Mouse (Mus musculus) neural tube, embryonic 13.5 days (tissue): ENCODE results near the gene Zfp874a. TPM values are rescaled to one million over a fixed set of nuclear protein-coding genes. Genes with fewer than 3 reads are reported as not detected.
"Not testable (repeated sequence)": the region's sequence is repeated elsewhere in the genome, so short reads cannot be mapped to it uniquely, and the experiment has no call there.

Experiments used
- ATAC-seq: fragments of 200-750 bp; cut with Nextera tagmentation; 2 replicates; pipeline ENCODE4 v1.8.0; 2017; ENCODE audit warnings: low read depth, mild to moderate bottlenecking, moderate TSS enrichment, moderate library complexity
- H3K27ac ChIP-seq: fragments of 300-500 bp; sonication (generic); replicated peaks from 2 replicates; pipeline ENCODE4 v1.5.1; 2015; ENCODE audit warnings: moderate library complexity, mild to moderate bottlenecking, inconsistent platforms
- H3K27me3 ChIP-seq: fragments of 300-500 bp; sonication (generic); 2 replicates; pipeline ENCODE4 v1.6.1; 2015; ENCODE audit warnings: mild to moderate bottlenecking, inconsistent platforms
- H3K36me3 ChIP-seq: fragments of 300-500 bp; sonication (generic); 2 replicates; pipeline ENCODE4 v1.6.1; 2015; ENCODE audit warnings: mild to moderate bottlenecking, inconsistent platforms
- H3K4me1 ChIP-seq: fragments of 300-500 bp; sonication (generic); replicated peaks from 2 replicates; pipeline ENCODE4 v1.6.1; 2015; ENCODE audit warnings: inconsistent platforms
- H3K4me2 ChIP-seq: fragments of 300-500 bp; sonication (generic); 2 replicates; pipeline ENCODE4 v1.6.1; 2015; ENCODE audit warnings: inconsistent platforms, mild to moderate bottlenecking, moderate library complexity
- H3K4me3 ChIP-seq: fragments of 300-500 bp; sonication (generic); 2 replicates; pipeline ENCODE4 v1.5.1; 2015; ENCODE audit warnings: mild to moderate bottlenecking, inconsistent platforms
- H3K9ac ChIP-seq: fragments of 300-500 bp; sonication (generic); 2 replicates; pipeline ENCODE4 v1.6.1; 2015; ENCODE audit warnings: moderate library complexity, mild to moderate bottlenecking, inconsistent platforms
- H3K9me3 ChIP-seq: fragments of 300-500 bp; sonication (generic); 2 replicates; pipeline ENCODE4 v1.6.1; 2016; ENCODE audit warnings: inconsistent platforms
- WGBS: fragments of 180-500 bp; shearing (Covaris S2); methylation state at CpG from one replicate; pipeline ENCODE4 v1.1.7; 2015; 5-methylcytosine and 5-hydroxymethylcytosine counted together
- polyA plus RNA-seq: library from polyadenylated mRNA; unstranded; fragments of >200 nt; fragmentation: Nextera tagmentation; extraction: Ambion mirVana; gene quantifications from 2 replicates; pipeline ENCODE4 v1.2.1, GENCODE M21; 2015

Gene Zfp874a
- polyA plus RNA-seq, 1 experiment from 2014 or later = 6.5 TPM

GRCm38 (mm10) chr13:67428116-67428515, 23.3 kb downstream of the Zfp874a start:
- Histone ChIP-seq H3K27ac (no peak overlapping the region), H3K36me3 (no peaks in the 10 kb centered on the region), H3K27me3 (no peaks in the 10 kb centered on the region), H3K4me3 (no peak overlapping the region), H3K4me2 (no peak overlapping the region), H3K9ac (no peak overlapping the region), H3K9me3 (no peaks in the 10 kb centered on the region), H3K4me1 (no peaks in the 10 kb centered on the region)
- WGBS = 73% methylated on average over 3 of the region's 3 CpGs
- ATAC-seq = no peak

GRCm38 (mm10) chr13:67425699-67426098, 25.7 kb downstream of the Zfp874a start:
- not testable (repeated sequence) for ATAC-seq, H3K27me3 ChIP-seq, H3K4me2 ChIP-seq, H3K27ac ChIP-seq, H3K4me3 ChIP-seq, H3K9ac ChIP-seq, H3K4me1 ChIP-seq, H3K36me3 ChIP-seq, H3K9me3 ChIP-seq

GRCm38 (mm10) chr13:67422532-67422931, 28.9 kb downstream of the Zfp874a start:
- H3K4me3 ChIP-seq, H3K27ac ChIP-seq, H3K9me3 ChIP-seq, H3K9ac ChIP-seq, H3K36me3 ChIP-seq, H3K4me1 ChIP-seq, H3K27me3 ChIP-seq, ATAC-seq, H3K4me2 ChIP-seq: not testable (repeated sequence)
- WGBS = 84% methylated on average over 2 of the region's 2 CpGs

GRCm38 (mm10) chr13:67421207-67421857, 30.1 kb downstream of the Zfp874a start, which contains the start of gene Zfp459:
Zfp459 (minus strand) TSS chr13:67421418.
- Histone ChIP-seq H3K9me3 (no peaks in the 10 kb centered on the region), H3K9ac (peak within 1 kb of the TSS; percentile 72), H3K4me2 (peak within 1 kb of the TSS; percentile 92), H3K4me1 (peaks cover 7% of the 10 kb centered on the region), H3K4me3 (peak within 1 kb of the TSS; percentile 65), H3K36me3 (no peaks in the 10 kb centered on the region), H3K27me3 (0 out of 2 replicates have a peak, but pooled peaks cover 4% of the 10 kb centered on the region), H3K27ac (no peak within 1 kb of the TSS)
- peak; percentile 81 for ATAC-seq
- WGBS = 3% methylated on average over 22 of the region's 22 CpGs

- peak; percentile 56; the same call in 1 of the 2 replicates for ATAC-seq
- Histone ChIP-seq H3K9me3 (no peaks in the 10 kb centered on the region), H3K4me3 (peak overlapping the region; percentile 65), H3K36me3 (no peaks in the 10 kb centered on the region), H3K27ac (no peak overlapping the region), H3K9ac (peak overlapping the region; percentile 72), H3K27me3 (0 out of 2 replicates have a peak, but pooled peaks cover 4% of the 10 kb centered on the region), H3K4me1 (peaks cover 7% of the 10 kb centered on the region), H3K4me2 (peak overlapping the region; percentile 92)
- WGBS = 34% methylated on average over 11 of the region's 11 CpGs
These were observed 30.7 kb downstream of the Zfp874a start for GRCm38 (mm10) chr13:67420558-67421206.

- H3K27ac ChIP-seq = no peak overlapping the region
- no peaks in the 10 kb centered on the region for H3K27me3 ChIP-seq
- no peaks in the 10 kb centered on the region for H3K36me3 ChIP-seq
- H3K4me3 ChIP-seq = no peak overlapping the region
- H3K4me2 ChIP-seq = no peak overlapping the region
- no peaks in the 10 kb centered on the region for H3K9me3 ChIP-seq
- WGBS = 93% methylated on average over 3 of the region's 3 CpGs
- no peak overlapping the region for H3K9ac ChIP-seq
- H3K4me1 ChIP-seq = peaks cover 7% of the 10 kb centered on the region
- no peak for ATAC-seq
These were observed 34.6 kb downstream of the Zfp874a start for GRCm38 (mm10) chr13:67416811-67417210.

GRCm38 (mm10) chr13:67415759-67416158, 35.7 kb downstream of the Zfp874a start:
- H3K36me3 ChIP-seq = no peaks in the 10 kb centered on the region

GRCm38 (mm10) chr13:67413634-67414033, 37.8 kb downstream of the Zfp874a start:
- H3K9ac ChIP-seq, H3K27me3 ChIP-seq, H3K4me2 ChIP-seq, ATAC-seq, H3K4me3 ChIP-seq, H3K4me1 ChIP-seq, H3K27ac ChIP-seq, H3K9me3 ChIP-seq, H3K36me3 ChIP-seq: not testable (repeated sequence)
- 69% methylated on average over 3 of the region's 3 CpGs for WGBS

More at GRCm38 (mm10) chr13:67415759-67416158, 35.7 kb downstream of the Zfp874a start:
- H3K27ac ChIP-seq = no peak overlapping the region
- WGBS = 86% methylated on average over 6 of the region's 6 CpGs
- no peak overlapping the region for H3K9ac ChIP-seq
- no peak for ATAC-seq
- H3K27me3 ChIP-seq = no peaks in the 10 kb centered on the region
- H3K4me3 ChIP-seq = no peak overlapping the region
- no peak overlapping the region for H3K4me2 ChIP-seq
- peaks cover 3% of the 10 kb centered on the region for H3K4me1 ChIP-seq
- no peaks in the 10 kb centered on the region for H3K9me3 ChIP-seq

GRCm38 (mm10) chr13:67399183-67399903, 52.1 kb downstream of the Zfp874a start, which contains the start of gene Zfp429:
Zfp429 (minus strand) TSS chr13:67399819.
- 3% methylated on average over 16 of the region's 16 CpGs for WGBS
- Histone ChIP-seq H3K4me2 (peak within 1 kb of the TSS; percentile 69), H3K9ac (peak within 1 kb of the TSS; percentile 73), H3K4me3 (peak within 1 kb of the TSS; percentile 57)
- not testable (repeated sequence) for H3K27me3 ChIP-seq, H3K36me3 ChIP-seq, H3K27ac ChIP-seq, H3K4me1 ChIP-seq, H3K9me3 ChIP-seq
- ATAC-seq = peak; percentile 97

GRCm38 (mm10) chr13:67376255-67376654, 75.2 kb downstream of the Zfp874a start:
- H3K36me3 ChIP-seq, H3K9me3 ChIP-seq, H3K9ac ChIP-seq, H3K4me3 ChIP-seq, H3K27ac ChIP-seq, ATAC-seq, H3K4me2 ChIP-seq, H3K4me1 ChIP-seq, H3K27me3 ChIP-seq: not testable (repeated sequence)
- 60% methylated on average over 3 of the region's 3 CpGs for WGBS

- 24% methylated on average over 15 of the region's 15 CpGs for WGBS
- Histone ChIP-seq H3K9ac (peak within 1 kb of the TSS; percentile 43; the same call in 1 of the 2 replicates), H3K4me3 (peak within 1 kb of the TSS; percentile 39), H3K4me2 (peak within 1 kb of the TSS; percentile 56)
- not testable (repeated sequence) for H3K36me3 ChIP-seq, H3K27ac ChIP-seq, H3K4me1 ChIP-seq, H3K9me3 ChIP-seq, H3K27me3 ChIP-seq
- peak; percentile 92 for ATAC-seq
These were observed 76.1 kb downstream of the Zfp874a start, which contains the start of the genes Gm28041 and Zfp456 for GRCm38 (mm10) chr13:67375050-67375911. Gm28041 (minus strand) TSS chr13:67375733. Zfp456 (minus strand) TSS chr13:67375810.
